Mouse (Mus musculus) small intestine, adult 2 months (tissue): ENCODE results near the gene Sox10.

Experiments used
- CTCF ChIP-seq: fragments of 200-500 bp; IDR thresholded peaks from 2 replicates; pipeline ENCODE4 v1.5.1; 2012; ENCODE audit warnings: low read depth, mild to moderate bottlenecking, control low read depth, inconsistent platforms, low read length, moderate library complexity, mixed read lengths; ENCODE audit not compliant: insufficient replicate concordance, insufficient read length; ENCODE audit errors: extremely low read depth
- POLR2A ChIP-seq: fragments of 200-500 bp; IDR thresholded peaks from 2 replicates; pipeline ENCODE4 v1.6.1; 2012; ENCODE audit warnings: low read depth, mild to moderate bottlenecking, control low read depth, inconsistent platforms, low read length, moderate library complexity

- TF ChIP-seq CTCF (no peak), POLR2A (no peak)
Measured at GRCm38 (mm10) chr15:79152709-79153108, 12.3 kb downstream of the Sox10 start.
